Mouse (Mus musculus) heart, embryonic 16.5 days (tissue): Measurements from ENCODE around the gene Pth2. TPM values are rescaled to one million over a fixed set of nuclear protein-coding genes. Genes with fewer than 3 reads are reported as not detected.

Source experiments
- ATAC-seq: fragments of 200-750 bp; cut with Nextera tagmentation; replicated peaks from 2 replicates; pipeline ENCODE4 v1.8.0; 2017; ENCODE audit warnings: moderate number of reproducible peaks; ENCODE audit not compliant: insufficient read depth, low FRiP score; ENCODE audit errors: extremely low read depth
- H3K27ac ChIP-seq: fragments of 300-500 bp; sonication (generic); 2 replicates; pipeline ENCODE4 v1.5.1; 2014; ENCODE audit warnings: mild to moderate bottlenecking, low read length, control low read depth, moderate library complexity
- H3K27me3 ChIP-seq: fragments of 300-500 bp; sonication (generic); 2 replicates; pipeline ENCODE4 v1.6.1; 2014; ENCODE audit warnings: low read length, mixed read lengths; ENCODE audit not compliant: control insufficient read depth, insufficient read depth
- H3K36me3 ChIP-seq: fragments of 300-500 bp; sonication (generic); 2 replicates; pipeline ENCODE4 v1.6.1; 2014; ENCODE audit not compliant: control insufficient read depth, insufficient read depth
- H3K4me1 ChIP-seq: fragments of 300-500 bp; sonication (generic); 2 replicates; pipeline ENCODE4 v1.6.1; 2014; ENCODE audit warnings: low read length, mixed read lengths; ENCODE audit not compliant: control insufficient read depth, insufficient read depth
- H3K4me2 ChIP-seq: fragments of 300-500 bp; sonication (generic); 2 replicates; pipeline ENCODE4 v1.6.1; 2014; ENCODE audit warnings: low read depth, mild to moderate bottlenecking, control low read depth, low read length
- H3K4me3 ChIP-seq: fragments of 300-500 bp; sonication (generic); 2 replicates; pipeline ENCODE4 v1.5.1; 2014; ENCODE audit warnings: mild to moderate bottlenecking, control low read depth, low read length
- H3K9ac ChIP-seq: fragments of 300-500 bp; sonication (generic); 2 replicates; pipeline ENCODE4 v1.6.1; 2014; ENCODE audit warnings: low read length, control low read depth
- H3K9me3 ChIP-seq: fragments of 300-500 bp; sonication (generic); replicated peaks from 2 replicates; pipeline ENCODE4 v1.6.1; 2016; ENCODE audit warnings: low read length; ENCODE audit not compliant: control insufficient read depth
- WGBS: fragments of 180-500 bp; shearing (Covaris S2); extraction: QIAGEN DNeasy Blood & Tissue Kit; methylation state at CpG from one replicate; pipeline ENCODE4 v1.1.7; 2014; 5-methylcytosine and 5-hydroxymethylcytosine counted together
- polyA plus RNA-seq: library from polyadenylated mRNA; unstranded; fragments of >200 nt; fragmentation: Nextera tagmentation; extraction: Ambion mirVana; gene quantifications from 2 replicates; pipeline ENCODE4 v1.2.1, GENCODE M21; 2015

The Pth2 gene
- polyA plus RNA-seq, 1 experiment from 2014 or later: 0.42 TPM

- no peak overlapping the region for H3K9ac ChIP-seq
- no peaks in the 10 kb centered on the region for H3K9me3 ChIP-seq
- no peaks in the 10 kb centered on the region for H3K27me3 ChIP-seq
- H3K36me3 ChIP-seq: no peaks in the 10 kb centered on the region
- no peak overlapping the region for H3K27ac ChIP-seq
- no peak for ATAC-seq
- WGBS: 64% methylated on average over 8 of the region's 8 CpGs
- H3K4me1 ChIP-seq: peaks cover 10% of the 10 kb centered on the region; the same call in 1 of the 2 replicates
- no peak overlapping the region for H3K4me2 ChIP-seq
- no peak overlapping the region for H3K4me3 ChIP-seq
Measured at GRCm38 (mm10) chr7:45139904-45140723, 40.7 kb upstream of the Pth2 start.

- Histone ChIP-seq H3K4me1 (peaks cover 7% of the 10 kb centered on the region; the same call in 1 of the 2 replicates), H3K27me3 (no peaks in the 10 kb centered on the region), H3K36me3 (no peaks in the 10 kb centered on the region), H3K4me3 (no peak overlapping the region), H3K4me2 (no peak overlapping the region), H3K9ac (no peak overlapping the region), H3K27ac (no peak overlapping the region), H3K9me3 (no peaks in the 10 kb centered on the region)
- ATAC-seq: no peak
- 81% methylated on average over 3 of the region's 3 CpGs for WGBS
Measured at GRCm38 (mm10) chr7:45141319-45141718, 39.5 kb upstream of the Pth2 start.

- Histone ChIP-seq H3K4me2 (no peak overlapping the region), H3K27ac (peak overlapping the region; percentile 19; the same call in 1 of the 2 replicates), H3K9ac (no peak overlapping the region), H3K27me3 (no peaks in the 10 kb centered on the region), H3K4me3 (no peak overlapping the region), H3K4me1 (peaks cover 7% of the 10 kb centered on the region; the same call in 1 of the 2 replicates), H3K9me3 (no peaks in the 10 kb centered on the region), H3K36me3 (no peaks in the 10 kb centered on the region)
- no peak for ATAC-seq
- 86% methylated on average over 5 of the region's 5 CpGs for whole genome bisulfite sequencing
Measured at GRCm38 (mm10) chr7:45141914-45142313, 38.9 kb upstream of the Pth2 start.

GRCm38 (mm10) chr7:45144368-45145174 lies 36.2 kb upstream of the Pth2 start:
- Histone ChIP-seq H3K27ac (no peak overlapping the region), H3K4me2 (no peak overlapping the region), H3K27me3 (no peaks in the 10 kb centered on the region), H3K9me3 (no peaks in the 10 kb centered on the region), H3K9ac (no peak overlapping the region), H3K36me3 (no peaks in the 10 kb centered on the region), H3K4me3 (no peak overlapping the region), H3K4me1 (peaks cover 1% of the 10 kb centered on the region; the same call in 1 of the 2 replicates)
- 84% methylated on average over 13 of the region's 13 CpGs for WGBS
- no peak for ATAC-seq

GRCm38 (mm10) chr7:45145460-45145859 lies 35.3 kb upstream of the Pth2 start:
- 90% methylated on average over 8 of the region's 8 CpGs for WGBS
- H3K4me2 ChIP-seq: no peak overlapping the region
- H3K9me3 ChIP-seq: no peaks in the 10 kb centered on the region
- no peak for ATAC-seq
- no peak overlapping the region for H3K9ac ChIP-seq
- H3K36me3 ChIP-seq: no peaks in the 10 kb centered on the region
- H3K27me3 ChIP-seq: no peaks in the 10 kb centered on the region
- H3K4me1 ChIP-seq: no peaks in the 10 kb centered on the region
- no peak overlapping the region for H3K4me3 ChIP-seq
- H3K27ac ChIP-seq: no peak overlapping the region

GRCm38 (mm10) chr7:45147267-45147666 lies 33.5 kb upstream of the Pth2 start:
- Histone ChIP-seq H3K4me3 (no peak overlapping the region), H3K27ac (no peak overlapping the region), H3K27me3 (no peaks in the 10 kb centered on the region), H3K4me1 (no peaks in the 10 kb centered on the region), H3K36me3 (no peaks in the 10 kb centered on the region), H3K9me3 (no peaks in the 10 kb centered on the region), H3K4me2 (no peak overlapping the region), H3K9ac (no peak overlapping the region)
- no peak for ATAC-seq
- 79% methylated on average over 11 of the region's 11 CpGs for WGBS

- Histone ChIP-seq H3K4me1 (no peaks in the 10 kb centered on the region), H3K4me2 (no peak overlapping the region), H3K27ac (no peak overlapping the region), H3K36me3 (no peaks in the 10 kb centered on the region), H3K4me3 (no peak overlapping the region), H3K27me3 (no peaks in the 10 kb centered on the region), H3K9me3 (no peaks in the 10 kb centered on the region), H3K9ac (no peak overlapping the region)
- ATAC-seq: no peak
- 75% methylated on average over 11 of the region's 11 CpGs for WGBS
Measured at GRCm38 (mm10) chr7:45147899-45148298, 32.9 kb upstream of the Pth2 start.

GRCm38 (mm10) chr7:45148534-45149098 lies 32.2 kb upstream of the Pth2 start:
- H3K36me3 ChIP-seq: no peaks in the 10 kb centered on the region
- ATAC-seq: no peak
- no peaks in the 10 kb centered on the region for H3K27me3 ChIP-seq
- no peak overlapping the region for H3K4me3 ChIP-seq
- no peaks in the 10 kb centered on the region for H3K9me3 ChIP-seq
- H3K4me2 ChIP-seq: no peak overlapping the region
- 44% methylated on average over 4 of the region's 4 CpGs for WGBS
- H3K27ac ChIP-seq: 0 out of 2 replicates have a peak overlapping the region, but pooled peaks have one; percentile 20
- peaks cover 4% of the 10 kb centered on the region for H3K4me1 ChIP-seq
- no peak overlapping the region for H3K9ac ChIP-seq

GRCm38 (mm10) chr7:45149545-45149944 lies 31.2 kb upstream of the Pth2 start:
- Histone ChIP-seq H3K36me3 (no peaks in the 10 kb centered on the region), H3K4me1 (peaks cover 4% of the 10 kb centered on the region), H3K27me3 (no peaks in the 10 kb centered on the region), H3K9ac (no peak overlapping the region), H3K9me3 (no peaks in the 10 kb centered on the region), H3K27ac (no peak overlapping the region), H3K4me2 (no peak overlapping the region), H3K4me3 (no peak overlapping the region)
- ATAC-seq: no peak
- WGBS: 66% methylated on average over 6 of the region's 6 CpGs
